Mouse (Mus musculus): ENCODE measurements around the gene Myo1d. TPM values are rescaled to one million over a fixed set of nuclear protein-coding genes. Genes with fewer than 3 reads are reported as not detected.

The Myo1d gene
- polyA plus RNA-seq, 1 experiment from 2014 or later: 21.6 TPM

- DNase-seq (ENCODE audit: low spot score): no peak
- no peak for ATAC-seq (ENCODE audit: low FRiP score, low TSS enrichment)
- TF ChIP-seq EP300 (optimal IDR thresholded peaks at IDR 0.05): no peak
- peak; percentile 69 for TF ChIP-seq CTCF (IDR thresholded peaks at IDR 0.05; ENCODE audit: low read depth)
Measured at GRCm38 (mm10) chr11:80602041-80602458, 177.8 kb downstream of the Myo1d start.

GRCm38 (mm10) chr11:80601040-80601864 is 178.6 kb downstream of the Myo1d start:
- H3K36me3 ChIP-seq (ENCODE audit: control insufficient read depth, insufficient read depth, low read length): no peaks in the 10 kb centered on the region
- DNase-seq (ENCODE audit: low spot score) (no peak), ATAC-seq (ENCODE audit: low FRiP score, low TSS enrichment) (no peak)
- TF ChIP-seq EP300 (optimal IDR thresholded peaks at IDR 0.05) (no peak), CTCF (IDR thresholded peaks at IDR 0.05; ENCODE audit: low read depth) (no peak)
- no peaks in the 10 kb centered on the region for H3K4me1 ChIP-seq (replicated peaks; ENCODE audit: control insufficient read depth, insufficient read depth)
- H3K4me3 ChIP-seq (ENCODE audit: low read depth, low read length): no peak overlapping the region
- H3K27me3 ChIP-seq (ENCODE audit: control insufficient read depth, insufficient read depth, low read length): no peaks in the 10 kb centered on the region
- no peak overlapping the region for H3K27ac ChIP-seq (replicated peaks)
- no peak overlapping the region for H3K9ac ChIP-seq (ENCODE audit: low read length)
- no peak overlapping the region for H3K4me2 ChIP-seq (replicated peaks; ENCODE audit: low read depth)
- WGBS: 75% methylated on average over 20 of the region's 20 CpGs
- H3K9me3 ChIP-seq (ENCODE audit: control insufficient read depth, low read length): no peaks in the 10 kb centered on the region

More at GRCm38 (mm10) chr11:80602041-80602458, 177.8 kb downstream of the Myo1d start:
- Histone ChIP-seq H3K4me3 (ENCODE audit: low read depth, low read length) (no peak overlapping the region), H3K27me3 (ENCODE audit: control insufficient read depth, insufficient read depth, low read length) (no peaks in the 10 kb centered on the region), H3K9me3 (ENCODE audit: control insufficient read depth, low read length) (no peaks in the 10 kb centered on the region), H3K4me1 (replicated peaks; ENCODE audit: control insufficient read depth, insufficient read depth) (no peaks in the 10 kb centered on the region), H3K36me3 (ENCODE audit: control insufficient read depth, insufficient read depth, low read length) (no peaks in the 10 kb centered on the region), H3K9ac (ENCODE audit: low read length) (no peak overlapping the region), H3K27ac (replicated peaks) (no peak overlapping the region), H3K4me2 (replicated peaks; ENCODE audit: low read depth) (no peak overlapping the region)
- WGBS: 30% methylated on average over 8 of the region's 8 CpGs

- 70% methylated on average over 1 of the region's 1 CpGs for WGBS
- Histone ChIP-seq H3K27me3 (ENCODE audit: control insufficient read depth, insufficient read depth, low read length) (no peaks in the 10 kb centered on the region), H3K9ac (ENCODE audit: low read length) (no peak overlapping the region), H3K4me3 (ENCODE audit: low read depth, low read length) (no peak overlapping the region), H3K9me3 (ENCODE audit: control insufficient read depth, low read length) (no peaks in the 10 kb centered on the region), H3K36me3 (ENCODE audit: control insufficient read depth, insufficient read depth, low read length) (no peaks in the 10 kb centered on the region), H3K4me2 (replicated peaks; ENCODE audit: low read depth) (no peak overlapping the region), H3K27ac (replicated peaks) (no peak overlapping the region), H3K4me1 (replicated peaks; ENCODE audit: control insufficient read depth, insufficient read depth) (no peaks in the 10 kb centered on the region)
- no peak for ATAC-seq (ENCODE audit: low FRiP score, low TSS enrichment)
- TF ChIP-seq CTCF (IDR thresholded peaks at IDR 0.05; ENCODE audit: low read depth) (no peak), EP300 (optimal IDR thresholded peaks at IDR 0.05) (no peak)
- DNase-seq (ENCODE audit: low spot score): no peak
Measured at GRCm38 (mm10) chr11:80595482-80595881, 184.3 kb downstream of the Myo1d start.

- Histone ChIP-seq H3K4me3 (ENCODE audit: low read depth, low read length) (no peak overlapping the region), H3K27ac (replicated peaks) (no peak overlapping the region), H3K4me2 (replicated peaks; ENCODE audit: low read depth) (no peak overlapping the region), H3K4me1 (replicated peaks; ENCODE audit: control insufficient read depth, insufficient read depth) (no peaks in the 10 kb centered on the region), H3K9me3 (ENCODE audit: control insufficient read depth, low read length) (no peaks in the 10 kb centered on the region), H3K36me3 (ENCODE audit: control insufficient read depth, insufficient read depth, low read length) (no peaks in the 10 kb centered on the region), H3K27me3 (ENCODE audit: control insufficient read depth, insufficient read depth, low read length) (no peaks in the 10 kb centered on the region), H3K9ac (ENCODE audit: low read length) (no peak overlapping the region)
- no peak for DNase-seq (ENCODE audit: low spot score)
- ATAC-seq (ENCODE audit: low FRiP score, low TSS enrichment): no peak
- no peak for TF ChIP-seq EP300 (optimal IDR thresholded peaks at IDR 0.05)
- 57% methylated on average over 5 of the region's 5 CpGs for WGBS
Measured at GRCm38 (mm10) chr11:80589387-80589786, 190.4 kb downstream of the Myo1d start.

- no peak for DNase-seq (ENCODE audit: low spot score)
Measured at GRCm38 (mm10) chr11:80585761-80586160, 194.1 kb downstream of the Myo1d start.

GRCm38 (mm10) chr11:80585211-80585610 is 194.6 kb downstream of the Myo1d start:
- no peak overlapping the region for H3K27ac ChIP-seq (replicated peaks)
- H3K9ac ChIP-seq (ENCODE audit: low read length): no peak overlapping the region
- ATAC-seq (ENCODE audit: low FRiP score, low TSS enrichment): no peak
- DNase-seq (ENCODE audit: low spot score): no peak
- no peaks in the 10 kb centered on the region for H3K4me1 ChIP-seq (replicated peaks; ENCODE audit: control insufficient read depth, insufficient read depth)
- H3K27me3 ChIP-seq (ENCODE audit: control insufficient read depth, insufficient read depth, low read length): no peaks in the 10 kb centered on the region
- no peaks in the 10 kb centered on the region for H3K9me3 ChIP-seq (ENCODE audit: control insufficient read depth, low read length)
- TF ChIP-seq CTCF (IDR thresholded peaks at IDR 0.05; ENCODE audit: low read depth): no peak
- TF ChIP-seq EP300 (optimal IDR thresholded peaks at IDR 0.05): no peak
- no peak overlapping the region for H3K4me2 ChIP-seq (replicated peaks; ENCODE audit: low read depth)
- H3K4me3 ChIP-seq (ENCODE audit: low read depth, low read length): no peak overlapping the region
- no peaks in the 10 kb centered on the region for H3K36me3 ChIP-seq (ENCODE audit: control insufficient read depth, insufficient read depth, low read length)
- WGBS: 53% methylated on average over 11 of the region's 11 CpGs

More at GRCm38 (mm10) chr11:80585761-80586160, 194.1 kb downstream of the Myo1d start:
- no peaks in the 10 kb centered on the region for H3K9me3 ChIP-seq (ENCODE audit: control insufficient read depth, low read length)
- no peak for ATAC-seq (ENCODE audit: low FRiP score, low TSS enrichment)
- H3K4me1 ChIP-seq (replicated peaks; ENCODE audit: control insufficient read depth, insufficient read depth): no peaks in the 10 kb centered on the region
- no peak overlapping the region for H3K4me2 ChIP-seq (replicated peaks; ENCODE audit: low read depth)
- no peak overlapping the region for H3K9ac ChIP-seq (ENCODE audit: low read length)
- H3K4me3 ChIP-seq (ENCODE audit: low read depth, low read length): no peak overlapping the region
- H3K27ac ChIP-seq (replicated peaks): no peak overlapping the region
- no peaks in the 10 kb centered on the region for H3K36me3 ChIP-seq (ENCODE audit: control insufficient read depth, insufficient read depth, low read length)
- TF ChIP-seq CTCF (IDR thresholded peaks at IDR 0.05; ENCODE audit: low read depth) (no peak), EP300 (optimal IDR thresholded peaks at IDR 0.05) (no peak)
- H3K27me3 ChIP-seq (ENCODE audit: control insufficient read depth, insufficient read depth, low read length): no peaks in the 10 kb centered on the region
